Mouse (Mus musculus) forebrain, postnatal 0 days (tissue): Measurements from ENCODE around the gene Anxa11. TPM values are rescaled to one million over a fixed set of nuclear protein-coding genes. Genes with fewer than 3 reads are reported as not detected.
"Not testable (repeated sequence)": the region's sequence is repeated elsewhere in the genome, so short reads cannot be mapped to it uniquely, and the experiment has no call there.

Experiments used
- ATAC-seq: fragments of 200-750 bp; cut with Nextera tagmentation; 2 replicates; pipeline ENCODE4 v1.8.0; 2017; ENCODE audit warnings: mild to moderate bottlenecking, moderate library complexity
- DNase-seq: peaks from one replicate; pipeline ENCODE4 v3.0.0-alpha.2; 2015
- H3K27ac ChIP-seq: fragments of 300-500 bp; sonication (generic); 2 replicates; pipeline ENCODE4 v1.5.1; 2014; ENCODE audit warnings: low read depth, mild to moderate bottlenecking, antibody characterized with exemption, low read length, moderate library complexity, mixed read lengths
- H3K27me3 ChIP-seq: fragments of 300-500 bp; sonication (generic); 2 replicates; pipeline ENCODE4 v1.6.1; 2014; ENCODE audit warnings: mild to moderate bottlenecking, low read length, mixed read lengths; ENCODE audit not compliant: insufficient read depth
- H3K36me3 ChIP-seq: fragments of 300-500 bp; sonication (generic); 2 replicates; pipeline ENCODE4 v1.6.1; 2014; ENCODE audit warnings: mild to moderate bottlenecking, moderate library complexity; ENCODE audit not compliant: insufficient read depth
- H3K4me1 ChIP-seq: fragments of 300-500 bp; sonication (generic); 2 replicates; pipeline ENCODE4 v1.6.1; 2014; ENCODE audit warnings: antibody characterized with exemption; ENCODE audit not compliant: insufficient read depth
- H3K4me2 ChIP-seq: fragments of 300-500 bp; sonication (generic); 2 replicates; pipeline ENCODE4 v1.6.1; 2014; ENCODE audit warnings: low read depth, mild to moderate bottlenecking, moderate library complexity
- H3K4me3 ChIP-seq: fragments of 300-500 bp; sonication (generic); 2 replicates; pipeline ENCODE4 v1.5.1; 2014; ENCODE audit warnings: low read depth, low read length, mixed read lengths
- H3K9ac ChIP-seq: fragments of 300-500 bp; sonication (generic); 2 replicates; pipeline ENCODE4 v1.6.1; 2014; ENCODE audit warnings: mild to moderate bottlenecking
- H3K9me3 ChIP-seq: fragments of 300-500 bp; sonication (generic); 2 replicates; pipeline ENCODE4 v1.6.1; 2016; ENCODE audit warnings: low read length
- WGBS: fragments of 180-500 bp; shearing (Covaris S2); extraction: QIAGEN DNeasy Blood & Tissue Kit; methylation state at CpG from one replicate; pipeline ENCODE4 v1.1.7; 2014; 5-methylcytosine and 5-hydroxymethylcytosine counted together
- microRNA-seq, 2 experiments: library from miRNA; unstranded; fragments of <30 nt; microRNA quantifications; one replicate each; pipeline ENCODE4; 2016
- polyA plus RNA-seq: library from polyadenylated mRNA; unstranded; fragments of >200 nt; fragmentation: Nextera tagmentation; extraction: Ambion mirVana; gene quantifications from 2 replicates; pipeline ENCODE4 v1.2.1, GENCODE M21; 2015
- total RNA-seq: library from RNA; depleted of rRNA; stranded (reverse); fragments of >200 nt; gene quantifications from 2 replicates; pipeline ENCODE4 v1.2.3, GENCODE M21; 2014; rRNA removed

The Anxa11 gene
- total and polyA plus RNA-seq, 2 experiments from 2014 or later, result 3.0 to 4.2 TPM

DNA sequence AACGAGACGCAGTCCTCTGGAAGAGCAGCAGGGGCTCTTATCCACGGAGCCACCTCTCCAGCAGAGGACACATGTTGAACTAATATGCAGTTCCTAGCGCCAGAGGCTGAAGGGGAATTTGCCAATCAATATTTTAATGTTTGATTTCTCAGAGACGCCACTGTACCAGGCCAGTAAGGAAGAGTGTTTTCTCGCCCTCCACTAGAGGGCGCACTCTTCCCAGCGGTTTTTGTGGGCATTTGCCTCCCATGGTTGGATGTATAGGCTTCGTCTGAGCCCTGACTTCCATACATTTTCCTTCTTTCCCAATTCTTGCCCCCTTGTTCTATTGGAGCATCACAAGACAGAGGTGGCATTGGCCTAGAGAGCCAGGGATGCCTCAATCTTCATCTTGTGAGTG lies 65.3 kb downstream of the Anxa11 start:
- not testable (repeated sequence) for H3K4me2 ChIP-seq, DNase-seq, H3K4me3 ChIP-seq, H3K36me3 ChIP-seq, H3K9me3 ChIP-seq, H3K4me1 ChIP-seq, H3K27ac ChIP-seq, ATAC-seq, H3K27me3 ChIP-seq, H3K9ac ChIP-seq
- no CpG with 5 or more reads among the region's 9 CpGs for WGBS

DNA sequence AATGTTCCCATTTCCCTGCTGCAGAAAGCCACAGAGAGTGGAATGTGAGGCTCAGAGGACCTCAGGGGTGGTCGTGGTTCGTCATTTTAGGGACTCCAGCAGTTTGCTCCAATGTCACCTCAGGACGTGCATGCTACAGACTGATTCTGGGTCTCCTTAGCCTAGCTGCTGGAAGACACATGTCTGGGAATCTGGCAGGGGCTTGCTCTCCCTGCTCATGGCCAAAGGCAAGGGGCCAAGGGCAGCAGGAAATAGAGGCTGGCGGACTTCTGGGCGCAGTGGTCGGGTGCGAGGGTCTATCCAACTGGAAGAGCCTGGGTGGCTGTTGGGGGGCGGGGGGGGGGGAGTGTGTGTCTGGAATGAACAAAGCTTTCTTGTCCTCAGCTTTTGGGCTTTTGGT lies 67.0 kb downstream of the Anxa11 start:
- H3K27ac ChIP-seq, H3K9me3 ChIP-seq, H3K4me2 ChIP-seq, H3K9ac ChIP-seq, H3K27me3 ChIP-seq, H3K4me1 ChIP-seq, H3K36me3 ChIP-seq, DNase-seq, H3K4me3 ChIP-seq: not testable (repeated sequence)
- peak; percentile 64 for ATAC-seq
- WGBS, result no CpG with 5 or more reads among the region's 8 CpGs

DNA sequence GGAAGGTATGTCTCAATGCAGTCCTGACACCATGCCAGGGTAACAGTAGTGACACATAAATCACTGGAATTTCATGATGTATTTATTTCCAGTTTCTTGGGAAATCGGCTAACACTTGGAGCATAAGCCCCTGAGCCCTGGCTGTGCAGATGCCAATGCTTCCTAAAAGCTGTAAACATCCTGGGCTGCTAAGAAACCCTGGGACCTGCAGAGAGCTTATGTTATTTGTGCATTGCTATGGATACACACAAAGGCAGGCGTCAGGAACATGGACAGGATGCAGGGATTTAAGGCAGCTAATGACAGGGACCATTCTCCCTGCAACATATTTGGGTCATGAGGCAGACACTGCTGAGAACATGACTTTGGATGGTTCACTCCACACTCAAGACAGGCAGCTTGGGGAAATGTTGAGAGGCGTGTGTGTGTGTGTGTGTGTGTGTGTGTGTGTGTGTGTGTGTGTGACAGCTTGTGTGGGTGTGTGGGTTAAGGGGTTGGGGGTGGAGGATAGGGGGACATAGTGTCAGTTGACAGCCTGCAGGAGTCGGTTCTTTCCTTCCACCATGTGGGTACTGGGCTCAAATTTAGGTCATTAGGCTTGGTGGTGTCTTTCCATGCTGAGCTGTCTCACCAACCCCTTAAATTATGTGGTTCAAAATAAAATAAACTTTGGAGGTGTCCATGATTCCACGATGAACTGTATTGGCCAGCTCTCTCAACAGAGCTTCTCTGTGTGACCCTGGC lies 76.6 kb downstream of the Anxa11 start:
- H3K4me2 ChIP-seq, H3K27me3 ChIP-seq, DNase-seq, ATAC-seq, H3K27ac ChIP-seq, H3K4me3 ChIP-seq, H3K9ac ChIP-seq, H3K4me1 ChIP-seq, H3K36me3 ChIP-seq, H3K9me3 ChIP-seq: not testable (repeated sequence)
- no CpG with 5 or more reads among the region's 5 CpGs for WGBS

DNA sequence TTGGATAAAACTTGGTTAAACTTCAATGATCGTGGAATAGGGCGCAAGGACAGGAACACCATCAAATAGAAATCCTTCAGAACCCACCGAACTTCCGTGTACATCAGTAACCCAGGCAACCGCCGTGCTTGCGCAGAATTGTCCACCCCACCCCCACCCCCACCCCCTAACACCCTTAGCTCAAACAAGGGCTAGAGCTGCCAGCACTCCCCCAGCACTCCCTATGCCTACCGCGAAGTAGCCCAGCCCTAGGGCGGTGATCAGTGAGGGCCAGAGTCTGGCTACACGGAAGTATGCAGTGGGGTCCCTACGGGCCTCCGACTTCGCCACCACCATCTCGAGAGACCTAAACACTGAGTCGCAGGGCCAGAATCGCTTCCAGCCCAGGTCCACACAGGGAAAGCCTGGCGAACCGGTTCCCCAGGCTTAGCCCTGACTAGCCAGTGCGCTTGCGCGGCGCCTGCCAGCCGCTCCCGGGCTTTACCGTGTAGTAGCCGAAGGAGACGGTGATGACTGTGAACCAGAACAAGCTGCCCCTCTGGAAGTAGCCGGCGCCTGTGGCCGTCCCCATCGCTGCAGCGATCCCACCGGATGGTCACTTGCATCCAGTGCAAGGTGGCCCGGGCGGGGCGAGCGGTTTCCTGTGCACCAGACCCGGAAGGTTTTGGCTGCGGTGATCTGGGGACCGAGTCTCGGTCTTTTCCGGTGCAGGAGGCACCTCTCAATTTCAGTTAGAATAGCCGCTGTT lies 85.0 kb downstream of the Anxa11 start:
- ATAC-seq, result peak; percentile 96
- not testable (repeated sequence) for H3K4me2 ChIP-seq, H3K4me1 ChIP-seq, DNase-seq, H3K9me3 ChIP-seq, H3K4me3 ChIP-seq, H3K27me3 ChIP-seq, H3K9ac ChIP-seq, H3K36me3 ChIP-seq, H3K27ac ChIP-seq
- no CpG with 5 or more reads among the region's 44 CpGs for WGBS

DNA sequence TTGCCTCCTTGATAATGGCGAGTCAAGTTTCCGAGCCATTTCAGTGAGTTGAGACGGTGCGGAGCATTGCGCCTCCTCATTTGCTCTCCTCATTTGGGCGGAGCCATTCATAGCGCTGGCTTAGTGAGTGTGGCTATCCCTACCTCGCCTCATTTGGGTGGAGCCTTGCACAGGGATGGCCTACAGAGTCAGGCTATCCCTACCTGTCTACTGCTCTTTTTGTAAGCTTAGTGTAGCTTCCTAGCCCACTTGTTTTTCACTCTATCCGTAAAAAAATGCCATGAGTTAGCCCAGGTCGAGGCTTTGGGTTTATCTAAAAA lies 85.6 kb downstream of the Anxa11 start, which contains the start of gene Tmem254a:
Gene Tmem254a (minus strand): TSS at position 111 of the 320 bp plus-strand sequence.
- H3K9me3 ChIP-seq, H3K4me2 ChIP-seq, H3K4me3 ChIP-seq, H3K27me3 ChIP-seq, DNase-seq, H3K9ac ChIP-seq, H3K4me1 ChIP-seq, H3K36me3 ChIP-seq, H3K27ac ChIP-seq: not testable (repeated sequence)
- WGBS, result no CpG with 5 or more reads among the region's 10 CpGs
- peak; percentile 88 for ATAC-seq

Small RNA genes within 50 kb of the gene (microRNA-seq; reads per million reads assigned to microRNA genes)
- 0 reads per million in 2 experiments for gene Gm23701

Other genes starting within 250 kb of the Anxa11 start
- 33.3 and 39.7 TPM in 2 replicates for gene Ppif, start 148.0 kb upstream of the Anxa11 start, total RNA-seq
- 35.0 and 35.3 TPM in 2 replicates for gene Ppif, start 148.0 kb upstream of the Anxa11 start, polyA plus RNA-seq
- gene Zcchc24, start 73.1 kb upstream of the Anxa11 start, total RNA-seq, result 25.4 and 28.7 TPM in 2 replicates
- 11.1 and 14.7 TPM in 2 replicates for gene Zcchc24, start 73.1 kb upstream of the Anxa11 start, polyA plus RNA-seq
- 2.0 TPM in 1 of 2 replicates, not detected in the other for gene Plac9a, start 60.9 kb downstream of the Anxa11 start, total RNA-seq
- gene Plac9a, start 60.9 kb downstream of the Anxa11 start, polyA plus RNA-seq, result 0.70 TPM in 1 of 2 replicates, not detected in the other
- gene Tmem254a, start 85.5 kb downstream of the Anxa11 start, total RNA-seq, result 8.0 and 10.1 TPM in 2 replicates
- 4.5 and 5.7 TPM in 2 replicates for gene Tmem254a, start 85.5 kb downstream of the Anxa11 start, polyA plus RNA-seq
- gene Cphx1, start 96.1 kb downstream of the Anxa11 start, total RNA-seq, result 0.33 TPM in 1 of 2 replicates, not detected in the other
- 0.16 TPM in 1 of 2 replicates, not detected in the other for gene Cphx1, start 96.1 kb downstream of the Anxa11 start, polyA plus RNA-seq
- 1.2 and 6.4 TPM in 2 replicates for gene Duxbl1, start 136.4 kb downstream of the Anxa11 start, total RNA-seq
- gene Duxbl1, start 136.4 kb downstream of the Anxa11 start, polyA plus RNA-seq, result 1.1 and 2.0 TPM in 2 replicates
- gene Gm9780, start 200.6 kb downstream of the Anxa11 start, total RNA-seq, result 25.4 and 30.7 TPM in 2 replicates
- gene Gm9780, start 200.6 kb downstream of the Anxa11 start, polyA plus RNA-seq, result 13.3 and 16.3 TPM in 2 replicates
- 24.2 and 40.0 TPM in 2 replicates for gene Tmem254c, start 225.2 kb downstream of the Anxa11 start, total RNA-seq
- gene Tmem254c, start 225.2 kb downstream of the Anxa11 start, polyA plus RNA-seq, result 36.2 and 40.9 TPM in 2 replicates
- gene Cphx2, start 239.4 kb downstream of the Anxa11 start, total RNA-seq, result not detected in 2 replicates
- not detected in 2 replicates for gene Cphx2, start 239.4 kb downstream of the Anxa11 start, polyA plus RNA-seq
- not detected in 2 replicates for gene Cphx3, start 240.1 kb downstream of the Anxa11 start, total RNA-seq
- gene Cphx3, start 240.1 kb downstream of the Anxa11 start, polyA plus RNA-seq, result not detected in 2 replicates